Mouse (Mus musculus) limb, embryonic 13.5 days (tissue): ENCODE measurements around the gene Isoc2b. TPM values are rescaled to one million over a fixed set of nuclear protein-coding genes. Genes with fewer than 3 reads are reported as not detected.

Source experiments
- ATAC-seq: fragments of 200-750 bp; cut with Nextera tagmentation; 2 replicates; pipeline ENCODE4 v1.8.0; 2017; ENCODE audit warnings: low read depth, moderate number of reproducible peaks, moderate TSS enrichment; ENCODE audit not compliant: low FRiP score
- H3K27ac ChIP-seq: fragments of 300-500 bp; sonication (generic); 2 replicates; pipeline ENCODE4 v1.5.1; 2015; ENCODE audit warnings: inconsistent platforms, mild to moderate bottlenecking, moderate library complexity
- H3K27me3 ChIP-seq: fragments of 300-500 bp; sonication (generic); 2 replicates; pipeline ENCODE4 v1.6.1; 2015; ENCODE audit warnings: mild to moderate bottlenecking, inconsistent platforms
- H3K36me3 ChIP-seq: fragments of 300-500 bp; sonication (generic); 2 replicates; pipeline ENCODE4 v1.6.1; 2015; ENCODE audit warnings: inconsistent platforms, mild to moderate bottlenecking, moderate library complexity
- H3K4me1 ChIP-seq: fragments of 300-500 bp; sonication (generic); 2 replicates; pipeline ENCODE4 v1.6.1; 2015; ENCODE audit warnings: inconsistent platforms
- H3K4me2 ChIP-seq: fragments of 300-500 bp; sonication (generic); replicated peaks from 2 replicates; pipeline ENCODE4 v1.6.1; 2015; ENCODE audit warnings: inconsistent platforms, mild to moderate bottlenecking, moderate library complexity
- H3K4me3 ChIP-seq: fragments of 300-500 bp; sonication (generic); 2 replicates; pipeline ENCODE4 v1.5.1; 2015; ENCODE audit warnings: moderate library complexity, mild to moderate bottlenecking, inconsistent platforms
- H3K9ac ChIP-seq: fragments of 300-500 bp; sonication (generic); 2 replicates; pipeline ENCODE4 v1.6.1; 2015; ENCODE audit warnings: mild to moderate bottlenecking, inconsistent platforms
- H3K9me3 ChIP-seq: fragments of 300-500 bp; sonication (generic); 2 replicates; pipeline ENCODE4 v1.6.1; 2016; ENCODE audit warnings: inconsistent platforms
- WGBS: fragments of 180-500 bp; shearing (Covaris S2); methylation state at CpG from one replicate; pipeline ENCODE4 v1.1.7; 2015; 5-methylcytosine and 5-hydroxymethylcytosine counted together
- polyA plus RNA-seq: library from polyadenylated mRNA; unstranded; fragments of >200 nt; fragmentation: Nextera tagmentation; extraction: Ambion mirVana; gene quantifications from 2 replicates; pipeline ENCODE4 v1.2.1, GENCODE M21; 2015

The Isoc2b gene
- 5.6 and 6.4 TPM in 2 replicates for polyA plus RNA-seq

DNA sequence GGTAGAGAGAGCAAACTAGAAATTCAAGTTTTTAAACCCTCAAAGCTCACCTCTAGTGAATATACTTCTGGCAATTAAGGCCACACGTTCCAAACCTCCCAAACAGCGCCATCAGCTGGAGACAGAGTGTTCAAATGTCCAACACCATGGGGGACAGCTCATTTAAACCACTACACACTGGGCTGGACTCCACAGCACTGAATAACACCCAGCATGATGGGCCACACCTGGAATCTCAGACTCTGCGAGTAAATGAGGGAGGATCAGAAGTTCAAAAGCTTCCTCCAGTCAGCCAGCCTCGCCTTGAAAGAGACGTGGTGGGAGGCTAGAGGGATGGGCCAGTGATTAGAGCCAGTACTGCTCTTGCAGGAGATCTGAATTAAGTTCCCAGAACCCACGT is at the start of gene Isoc2b:
Gene Isoc2b (minus strand): TSS at position 126 of the 400 bp plus-strand sequence.
- Histone ChIP-seq H3K36me3 (no peaks in the 10 kb centered on the region), H3K4me1 (peaks cover 14% of the 10 kb centered on the region), H3K9ac (no peak within 1 kb of the TSS), H3K4me3 (no peak within 1 kb of the TSS), H3K27me3 (no peaks in the 10 kb centered on the region), H3K27ac (no peak within 1 kb of the TSS), H3K4me2 (no peak within 1 kb of the TSS), H3K9me3 (no peaks in the 10 kb centered on the region)
- WGBS = 43% methylated on average over 6 of the region's 6 CpGs
- no peak for ATAC-seq

DNA sequence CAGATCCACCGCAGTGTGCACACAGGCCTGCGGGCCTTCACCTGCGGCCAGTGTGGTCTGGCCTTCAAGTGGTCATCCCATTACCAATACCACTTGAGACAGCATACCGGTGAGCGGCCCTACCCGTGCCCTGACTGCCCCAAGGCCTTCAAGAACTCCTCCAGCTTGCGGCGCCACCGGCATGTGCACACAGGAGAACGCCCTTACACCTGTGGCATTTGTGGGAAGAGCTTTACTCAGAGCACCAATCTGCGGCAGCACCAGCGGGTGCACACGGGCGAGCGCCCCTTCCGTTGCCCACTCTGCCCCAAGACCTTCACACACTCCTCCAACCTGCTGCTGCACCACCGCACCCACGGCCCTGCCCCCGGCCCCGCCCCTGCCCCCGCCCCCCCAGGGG is 49.0 kb upstream of the Isoc2b start:
- ATAC-seq = no peak
- Histone ChIP-seq H3K4me1 (peaks cover 51% of the 10 kb centered on the region), H3K27me3 (no peaks in the 10 kb centered on the region), H3K9ac (no peak overlapping the region), H3K4me3 (no peak overlapping the region), H3K9me3 (no peaks in the 10 kb centered on the region), H3K4me2 (no peak overlapping the region), H3K27ac (no peak overlapping the region), H3K36me3 (peaks cover 43% of the 10 kb centered on the region)
- 72% methylated on average over 21 of the region's 21 CpGs for WGBS

DNA sequence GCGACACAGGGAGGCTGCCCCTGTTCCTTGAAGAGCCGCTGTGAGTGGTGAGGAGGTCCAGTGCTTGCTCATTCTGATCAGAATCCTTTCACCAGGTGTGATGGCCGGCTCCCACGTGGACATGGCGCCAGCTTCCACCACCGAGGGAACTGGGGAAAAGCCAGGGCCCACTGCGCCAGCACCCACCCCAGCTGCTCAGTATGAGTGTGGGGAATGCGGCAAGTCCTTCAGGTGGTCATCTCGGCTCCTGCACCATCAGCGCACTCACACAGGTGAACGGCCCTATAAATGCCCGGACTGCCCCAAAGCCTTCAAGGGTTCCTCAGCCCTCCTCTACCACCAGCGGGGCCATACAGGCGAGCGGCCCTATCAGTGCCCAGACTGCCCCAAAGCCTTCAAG is 48.6 kb upstream of the Isoc2b start:
- no peaks in the 10 kb centered on the region for H3K9me3 ChIP-seq
- H3K4me1 ChIP-seq = peaks cover 48% of the 10 kb centered on the region
- 92% methylated on average over 15 of the region's 15 CpGs for WGBS
- no peak for ATAC-seq
- no peak overlapping the region for H3K4me3 ChIP-seq
- H3K9ac ChIP-seq = no peak overlapping the region
- peaks cover 43% of the 10 kb centered on the region for H3K36me3 ChIP-seq
- no peak overlapping the region for H3K27ac ChIP-seq
- H3K4me2 ChIP-seq = no peak overlapping the region
- H3K27me3 ChIP-seq = no peaks in the 10 kb centered on the region

DNA sequence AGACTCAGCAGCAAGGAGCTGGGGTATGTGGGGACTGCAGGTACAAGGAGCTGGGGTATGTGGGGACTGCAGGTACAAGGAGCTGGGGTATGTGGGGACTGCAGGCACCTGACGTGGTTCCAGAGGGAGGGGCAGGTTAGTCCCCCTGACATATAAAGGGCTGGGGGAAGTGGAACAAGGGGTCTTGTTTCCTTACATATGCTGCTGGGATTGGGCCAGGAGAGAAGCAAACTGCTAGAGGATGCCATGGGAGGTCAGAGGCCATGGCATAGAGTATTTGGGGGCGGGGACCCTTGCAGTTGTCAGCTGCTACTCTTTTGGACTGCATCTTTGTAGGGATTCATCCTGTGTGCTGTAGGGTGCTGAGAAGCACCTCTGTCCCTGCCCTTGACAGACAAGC is 47.4 kb upstream of the Isoc2b start:
- no peak overlapping the region for H3K4me2 ChIP-seq
- WGBS = 89% methylated on average over 2 of the region's 2 CpGs
- no peak overlapping the region for H3K27ac ChIP-seq
- peaks cover 36% of the 10 kb centered on the region for H3K4me1 ChIP-seq
- no peaks in the 10 kb centered on the region for H3K27me3 ChIP-seq
- H3K4me3 ChIP-seq = no peak overlapping the region
- no peak for ATAC-seq
- H3K9ac ChIP-seq = peak overlapping the region; percentile 85; the same call in 1 of the 2 replicates
- no peaks in the 10 kb centered on the region for H3K9me3 ChIP-seq
- peaks cover 43% of the 10 kb centered on the region for H3K36me3 ChIP-seq

DNA sequence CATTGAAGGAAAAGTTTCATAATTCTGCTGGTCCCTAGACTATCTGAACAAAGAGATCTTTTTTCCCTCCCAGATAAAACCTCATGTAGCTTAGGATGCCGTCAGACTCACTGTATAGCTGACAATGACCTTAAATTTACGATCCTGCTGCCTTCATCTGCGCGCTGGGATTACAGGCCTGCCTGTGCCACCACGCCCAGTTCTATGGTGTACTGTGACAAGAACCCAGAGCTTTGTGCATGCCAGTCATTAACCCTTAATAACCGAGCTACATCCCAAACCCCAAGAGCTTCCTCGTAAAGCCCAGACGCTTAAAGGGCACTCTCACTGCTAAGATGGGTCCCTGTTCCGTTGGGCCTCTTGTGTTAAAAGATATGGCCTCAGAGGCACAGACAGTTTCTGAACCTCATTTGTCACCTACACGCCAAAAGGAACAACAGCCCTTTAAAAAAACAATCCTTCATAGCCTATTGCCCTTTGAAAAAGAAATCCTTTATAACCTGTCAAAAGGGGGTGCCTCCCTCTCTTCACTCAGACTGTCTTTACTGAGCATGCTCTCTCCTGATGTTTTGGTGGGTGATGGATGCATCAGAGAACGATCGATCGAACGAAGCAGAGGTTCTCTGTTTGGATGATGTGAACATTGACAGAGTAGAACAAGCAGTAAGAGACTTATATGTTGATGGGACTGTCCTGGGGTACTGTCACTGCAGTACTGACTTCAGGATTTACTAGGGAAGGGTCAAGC is 45.8 kb upstream of the Isoc2b start:
- Histone ChIP-seq H3K9ac (peak overlapping the region; percentile 85), H3K27me3 (no peaks in the 10 kb centered on the region), H3K4me3 (peak overlapping the region; percentile 67), H3K27ac (peak overlapping the region; percentile 96), H3K36me3 (peaks cover 35% of the 10 kb centered on the region), H3K9me3 (no peaks in the 10 kb centered on the region), H3K4me1 (peaks cover 22% of the 10 kb centered on the region), H3K4me2 (peak overlapping the region; percentile 84)
- peak; percentile 48; the same call in 1 of the 2 replicates for ATAC-seq
- WGBS = 16% methylated on average over 14 of the region's 14 CpGs

DNA sequence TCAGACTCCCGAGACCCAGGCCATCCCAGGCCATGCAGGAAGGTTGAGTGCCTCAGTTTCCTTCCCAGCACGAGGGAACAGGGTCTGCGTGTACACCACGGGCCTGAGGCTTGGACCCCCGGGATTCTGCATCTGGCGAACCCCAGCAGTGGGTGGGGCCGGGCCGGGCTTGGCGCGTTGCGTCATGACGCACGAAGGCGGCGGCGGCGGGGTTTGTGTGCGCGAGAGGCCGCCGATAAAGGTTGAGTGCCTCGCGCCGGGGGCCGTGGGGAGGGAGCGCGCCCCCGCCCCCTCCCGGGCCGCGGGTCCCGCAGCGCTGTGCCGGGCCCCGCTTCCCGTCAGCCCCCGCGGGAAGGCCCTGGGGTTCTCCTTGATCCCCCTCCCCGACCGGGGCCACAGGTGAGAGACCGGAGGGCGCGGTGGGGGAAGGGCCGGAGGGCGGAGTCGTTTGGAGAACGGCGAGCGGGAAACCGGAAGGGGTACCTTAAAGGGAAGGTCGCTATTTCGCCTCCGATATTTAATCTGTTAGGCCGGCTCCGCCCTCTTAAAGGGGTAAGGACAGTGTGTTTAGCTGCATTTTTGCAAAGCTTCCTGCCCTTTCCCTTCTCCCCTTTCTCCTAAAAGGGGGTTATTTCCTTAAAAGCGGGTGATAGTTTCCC is 45.1 kb upstream of the Isoc2b start, which contains the start of gene Zfp628:
Gene Zfp628 (plus strand): TSS at position 211 of the 659 bp plus-strand sequence.
- ATAC-seq = peak; percentile 93
- Histone ChIP-seq H3K4me1 (peaks cover 22% of the 10 kb centered on the region), H3K27ac (peak within 1 kb of the TSS; percentile 96), H3K27me3 (no peaks in the 10 kb centered on the region), H3K9ac (peak within 1 kb of the TSS; percentile 85), H3K36me3 (peaks cover 27% of the 10 kb centered on the region), H3K4me3 (peak within 1 kb of the TSS; percentile 67), H3K4me2 (peak within 1 kb of the TSS; percentile 84), H3K9me3 (no peaks in the 10 kb centered on the region)
- WGBS = under 1% methylated on average over 54 of the region's 56 CpGs

DNA sequence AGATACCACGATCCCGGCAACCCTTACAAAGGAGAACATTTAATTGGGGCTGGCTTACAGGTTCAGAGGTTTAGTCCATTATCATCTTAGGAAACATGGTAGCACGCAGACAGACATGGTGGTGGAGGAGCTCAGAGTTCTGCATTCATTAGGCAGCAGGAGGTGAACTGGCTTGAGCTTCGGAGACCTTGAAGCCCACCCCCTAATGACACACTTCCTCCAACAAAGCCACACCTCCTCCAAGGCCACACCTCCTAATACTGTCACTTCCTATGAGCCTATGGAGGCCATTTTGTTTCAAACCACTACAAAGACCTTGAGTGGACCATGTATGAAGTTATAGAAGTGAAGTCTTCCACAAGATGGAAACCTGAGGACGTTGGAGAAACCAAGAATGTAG is 42.2 kb upstream of the Isoc2b start:
- ATAC-seq = no peak
- 74% methylated on average over 5 of the region's 5 CpGs for WGBS

DNA sequence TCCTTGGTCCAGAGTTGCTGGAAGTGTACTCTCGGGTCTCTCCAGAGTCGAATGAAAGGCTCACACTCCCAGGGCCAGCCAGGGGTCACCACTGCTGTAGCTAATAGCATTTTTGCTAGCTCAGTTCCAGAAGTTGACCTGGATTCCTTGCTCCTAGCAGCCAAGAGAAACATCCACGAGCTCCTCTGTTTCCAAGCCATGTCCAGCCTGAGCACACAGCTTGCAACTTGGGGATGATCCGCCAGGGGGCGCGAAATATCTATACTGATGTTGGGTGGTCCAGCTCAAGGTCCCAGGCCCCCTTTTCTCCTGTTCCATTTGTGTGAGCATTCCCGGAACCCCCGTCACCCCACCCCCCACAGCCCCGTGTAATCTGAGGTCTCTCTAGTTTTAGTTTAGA is 41.5 kb upstream of the Isoc2b start:
- Histone ChIP-seq H3K27me3 (no peaks in the 10 kb centered on the region), H3K9me3 (no peaks in the 10 kb centered on the region), H3K9ac (no peak overlapping the region), H3K36me3 (no peaks in the 10 kb centered on the region), H3K4me3 (no peak overlapping the region), H3K4me1 (peaks cover 15% of the 10 kb centered on the region), H3K4me2 (no peak overlapping the region), H3K27ac (peak overlapping the region; percentile 15; the same call in 1 of the 2 replicates)
- ATAC-seq = no peak
- 31% methylated on average over 9 of the region's 9 CpGs for WGBS

More for the DNA sequence above, 42.2 kb upstream of the Isoc2b start:
- Histone ChIP-seq H3K9me3 (no peaks in the 10 kb centered on the region), H3K36me3 (no peaks in the 10 kb centered on the region), H3K4me3 (no peak overlapping the region), H3K27me3 (no peaks in the 10 kb centered on the region), H3K4me2 (no peak overlapping the region), H3K27ac (0 out of 2 replicates have a peak overlapping the region, but pooled peaks have one; percentile 15), H3K9ac (no peak overlapping the region), H3K4me1 (peaks cover 22% of the 10 kb centered on the region)

DNA sequence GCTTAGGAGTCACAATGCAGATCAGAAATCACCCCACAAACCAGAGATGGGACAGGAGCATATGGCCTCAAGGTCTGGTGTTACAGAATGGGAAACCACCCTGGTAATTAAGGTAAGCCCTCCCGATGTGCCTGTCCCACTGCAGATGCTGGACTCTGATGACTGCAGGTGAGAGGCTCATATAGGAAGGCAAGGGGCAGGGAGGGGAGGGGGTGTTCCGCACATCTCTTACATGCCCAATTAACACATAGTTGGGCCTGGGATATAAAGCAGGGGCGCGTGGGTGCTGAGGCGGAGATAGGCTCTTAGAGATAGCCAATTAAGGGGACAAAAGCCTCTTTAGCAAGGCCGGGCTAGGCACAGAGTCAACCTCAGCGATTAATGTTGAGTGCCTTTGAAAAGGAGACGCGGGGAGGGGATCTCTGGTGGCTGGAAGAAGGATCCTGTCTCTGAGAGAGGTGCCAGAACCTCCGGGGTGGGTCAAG is 36.5 kb upstream of the Isoc2b start, which contains the start of gene Gm36210:
Gene Gm36210 (minus strand): TSS at position 51 of the 485 bp plus-strand sequence.
- Histone ChIP-seq H3K4me2 (no peak within 1 kb of the TSS), H3K9ac (no peak within 1 kb of the TSS), H3K27me3 (0 out of 2 replicates have a peak, but pooled peaks cover 2% of the 10 kb centered on the region), H3K4me3 (no peak within 1 kb of the TSS), H3K4me1 (peaks cover 2% of the 10 kb centered on the region; the same call in 1 of the 2 replicates), H3K36me3 (no peaks in the 10 kb centered on the region), H3K27ac (no peak within 1 kb of the TSS), H3K9me3 (no peaks in the 10 kb centered on the region)
- 67% methylated on average over 10 of the region's 10 CpGs for WGBS
- no peak for ATAC-seq

DNA sequence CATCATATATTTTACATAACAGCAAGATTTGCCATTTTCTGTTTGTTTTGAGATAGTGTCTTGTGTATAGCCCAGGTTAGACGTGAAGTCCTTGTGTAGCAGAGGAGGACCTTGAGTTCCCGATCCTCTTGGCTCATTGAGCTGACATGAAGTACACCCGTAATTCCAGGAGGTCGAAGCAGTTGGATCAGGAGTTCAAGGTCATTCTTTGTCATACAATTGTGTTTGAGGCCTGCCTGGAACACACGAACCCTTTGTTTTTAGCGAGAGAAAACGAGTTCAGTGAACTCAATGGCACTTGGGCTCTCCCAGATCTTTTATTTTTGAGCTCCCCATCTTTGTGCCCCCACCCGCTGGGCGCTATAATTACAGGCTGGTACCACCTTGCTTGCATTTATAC is 32.3 kb upstream of the Isoc2b start:
- peaks cover 5% of the 10 kb centered on the region; the same call in 1 of the 2 replicates for H3K9me3 ChIP-seq
- H3K27ac ChIP-seq = no peak overlapping the region
- H3K4me3 ChIP-seq = no peak overlapping the region
- 80% methylated on average over 9 of the region's 9 CpGs for WGBS
- no peak overlapping the region for H3K4me2 ChIP-seq
- H3K27me3 ChIP-seq = peaks cover 35% of the 10 kb centered on the region
- peaks cover 5% of the 10 kb centered on the region for H3K4me1 ChIP-seq
- no peak for ATAC-seq
- H3K36me3 ChIP-seq = no peaks in the 10 kb centered on the region
- H3K9ac ChIP-seq = no peak overlapping the region

DNA sequence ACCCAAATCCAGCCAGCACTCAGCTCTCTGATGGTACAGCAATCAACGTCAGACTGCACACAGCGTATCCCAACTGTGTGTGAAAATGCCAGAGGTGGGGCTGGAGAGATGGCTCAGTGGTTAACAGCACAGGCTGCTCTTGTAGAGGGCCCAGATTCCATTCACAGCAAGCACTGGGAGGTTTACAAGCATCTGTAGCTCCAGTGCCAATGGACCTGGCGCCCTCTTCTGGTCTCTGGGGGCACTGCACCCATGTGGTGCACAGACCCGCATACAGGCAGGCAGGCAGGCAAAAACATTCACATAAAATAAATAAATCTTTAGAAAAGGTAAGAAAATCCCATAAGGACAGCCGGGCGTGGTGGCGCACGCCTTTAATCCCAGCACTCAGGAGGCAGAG is 31.1 kb upstream of the Isoc2b start:
- Histone ChIP-seq H3K4me3 (no peak overlapping the region), H3K36me3 (no peaks in the 10 kb centered on the region), H3K4me1 (peaks cover 5% of the 10 kb centered on the region), H3K27me3 (peaks cover 33% of the 10 kb centered on the region), H3K9me3 (peaks cover 5% of the 10 kb centered on the region; the same call in 1 of the 2 replicates), H3K4me2 (no peak overlapping the region), H3K9ac (no peak overlapping the region), H3K27ac (no peak overlapping the region)
- 48% methylated on average over 8 of the region's 8 CpGs for WGBS
- ATAC-seq = no peak

DNA sequence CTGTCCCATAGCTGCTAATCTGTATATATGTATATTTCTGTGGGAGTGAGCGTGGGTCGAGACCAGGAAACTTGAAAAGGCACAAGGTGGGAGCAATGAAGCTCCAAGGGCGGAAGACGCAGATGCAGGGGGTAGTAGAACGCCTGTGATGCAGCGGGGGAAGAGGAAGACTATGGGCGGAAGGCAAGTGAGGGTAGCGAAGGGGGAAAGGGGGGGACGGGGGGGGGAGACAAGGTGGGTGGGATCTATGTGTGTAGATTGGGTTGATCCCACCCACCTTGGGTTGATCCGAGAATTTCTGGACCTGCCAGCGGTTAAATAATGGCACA is 30.4 kb upstream of the Isoc2b start:
- H3K36me3 ChIP-seq = no peaks in the 10 kb centered on the region
- H3K9me3 ChIP-seq = peaks cover 5% of the 10 kb centered on the region; the same call in 1 of the 2 replicates
- no peak overlapping the region for H3K27ac ChIP-seq
- 34% methylated on average over 11 of the region's 11 CpGs for WGBS
- no peak for ATAC-seq
- H3K4me3 ChIP-seq = no peak overlapping the region
- peaks cover 33% of the 10 kb centered on the region for H3K27me3 ChIP-seq
- H3K9ac ChIP-seq = no peak overlapping the region
- H3K4me1 ChIP-seq = peaks cover 5% of the 10 kb centered on the region
- peak overlapping the region; percentile 54 for H3K4me2 ChIP-seq
